Mouse (Mus musculus) ES-Bruce4 (cell line): ENCODE results near the gene Gpc3. TPM values are rescaled to one million over a fixed set of nuclear protein-coding genes. Genes with fewer than 3 reads are reported as not detected.

ENCODE experiments used
- H3K27ac ChIP-seq: 2 replicates; pipeline ENCODE4 v1.5.1; 2012; ENCODE audit warnings: low read length, inconsistent platforms; ENCODE audit not compliant: insufficient read depth
- H3K27me3 ChIP-seq: 2 replicates; pipeline ENCODE4 v1.6.1; 2012; ENCODE audit warnings: mild to moderate bottlenecking, low read length, inconsistent platforms; ENCODE audit not compliant: control insufficient read depth, poor library complexity, insufficient read depth, severe bottlenecking
- H3K36me3 ChIP-seq: 2 replicates; pipeline ENCODE4 v1.6.1; 2012; ENCODE audit warnings: inconsistent platforms, mild to moderate bottlenecking, low read length, moderate library complexity; ENCODE audit not compliant: control insufficient read depth, poor library complexity, insufficient read depth, severe bottlenecking
- H3K4me1 ChIP-seq: one replicate; pipeline ENCODE4 v1.8.1; 2011; ENCODE audit warnings: low read length; ENCODE audit not compliant: control insufficient read depth, insufficient read depth
- H3K4me3 ChIP-seq: 2 replicates; pipeline ENCODE4 v1.5.1; 2011; ENCODE audit warnings: low read depth, mild to moderate bottlenecking, low read length
- H3K9ac ChIP-seq: 2 replicates; pipeline ENCODE4 v1.6.1; 2012; ENCODE audit warnings: low read depth, mild to moderate bottlenecking, inconsistent platforms; ENCODE audit not compliant: poor library complexity, severe bottlenecking
- H3K9me3 ChIP-seq: replicated peaks from 2 replicates; pipeline ENCODE4 v1.6.1; 2012; ENCODE audit warnings: mild to moderate bottlenecking, low read length, inconsistent platforms; ENCODE audit not compliant: control insufficient read depth, poor library complexity, insufficient read depth, severe bottlenecking
- CTCF ChIP-seq: IDR thresholded peaks from one replicate; pipeline ENCODE4 v1.8.1; 2011; ENCODE audit warnings: low read depth, low read length
- EP300 ChIP-seq: IDR thresholded peaks from 2 replicates; pipeline ENCODE4 v1.6.1; 2011; ENCODE audit warnings: low read depth, low read length; ENCODE audit not compliant: insufficient read depth
- POLR2A ChIP-seq: IDR thresholded peaks from one replicate; pipeline ENCODE4 v1.8.1; 2011; ENCODE audit warnings: low read length; ENCODE audit not compliant: insufficient read depth
- polyA plus RNA-seq: library from polyadenylated mRNA; stranded (reverse); fragments of >200 nt; gene quantifications from 2 replicates; pipeline ENCODE4 v1.2.4, GENCODE M21; 2011; ENCODE audit warnings: low read depth; ENCODE audit not compliant: missing spikeins, insufficient read depth, insufficient read length

Gpc3 gene
- polyA plus RNA-seq, 1 experiment: 83.5 TPM

DNA sequence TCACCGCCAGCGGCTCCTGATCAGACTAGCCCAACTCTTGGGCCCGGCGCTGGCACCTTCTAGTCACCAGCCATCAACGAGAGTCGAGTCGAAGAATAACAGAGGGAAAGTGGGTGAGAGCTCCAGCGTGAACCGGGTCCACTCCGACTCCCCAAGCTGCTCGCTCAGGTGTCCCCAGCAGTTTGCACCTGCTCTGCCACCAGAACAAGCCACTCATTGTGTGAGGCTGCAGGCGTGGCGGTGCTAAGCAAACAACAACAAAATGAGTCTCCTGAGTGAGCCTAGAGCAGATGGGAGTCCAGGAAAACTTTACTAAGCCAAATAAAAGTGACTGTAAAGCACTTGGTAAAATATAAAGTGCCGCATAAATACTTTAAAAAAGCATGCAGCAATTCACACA, 239.5 kb downstream of the Gpc3 start:
- TF ChIP-seq EP300 (no peak), CTCF (no peak), POLR2A (no peak)
- no peak overlapping the region for H3K4me3 ChIP-seq
- no peaks in the 10 kb centered on the region for H3K36me3 ChIP-seq
- H3K4me1 ChIP-seq: no peaks in the 10 kb centered on the region
- no peak overlapping the region for H3K9ac ChIP-seq
- no peak overlapping the region for H3K27ac ChIP-seq
- H3K27me3 ChIP-seq: no peaks in the 10 kb centered on the region
- no peaks in the 10 kb centered on the region for H3K9me3 ChIP-seq

DNA sequence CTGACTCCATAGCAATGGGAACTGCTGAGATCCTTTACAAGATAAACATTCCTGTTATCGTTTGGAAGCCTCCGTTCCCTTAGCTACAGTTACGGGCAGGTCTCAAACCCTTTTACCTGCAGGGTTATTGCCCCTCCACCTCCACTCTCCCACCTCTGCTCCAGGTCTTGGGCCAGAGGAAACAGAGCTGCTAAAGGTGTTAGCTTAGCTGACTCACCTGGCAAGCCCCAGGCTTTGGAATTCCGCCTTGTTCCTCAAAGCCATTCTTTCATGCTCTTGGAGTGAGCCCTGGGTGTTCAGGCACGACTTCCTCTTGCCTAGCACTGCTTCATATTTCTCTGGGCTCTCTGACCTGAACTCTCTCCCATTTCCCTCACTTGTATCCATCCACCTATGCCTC, 241.3 kb downstream of the Gpc3 start:
- Histone ChIP-seq H3K27ac (no peak overlapping the region), H3K36me3 (no peaks in the 10 kb centered on the region), H3K9me3 (no peaks in the 10 kb centered on the region), H3K4me1 (no peaks in the 10 kb centered on the region), H3K9ac (no peak overlapping the region), H3K4me3 (no peak overlapping the region), H3K27me3 (no peaks in the 10 kb centered on the region)
- TF ChIP-seq POLR2A (no peak), EP300 (no peak), CTCF (no peak)

DNA sequence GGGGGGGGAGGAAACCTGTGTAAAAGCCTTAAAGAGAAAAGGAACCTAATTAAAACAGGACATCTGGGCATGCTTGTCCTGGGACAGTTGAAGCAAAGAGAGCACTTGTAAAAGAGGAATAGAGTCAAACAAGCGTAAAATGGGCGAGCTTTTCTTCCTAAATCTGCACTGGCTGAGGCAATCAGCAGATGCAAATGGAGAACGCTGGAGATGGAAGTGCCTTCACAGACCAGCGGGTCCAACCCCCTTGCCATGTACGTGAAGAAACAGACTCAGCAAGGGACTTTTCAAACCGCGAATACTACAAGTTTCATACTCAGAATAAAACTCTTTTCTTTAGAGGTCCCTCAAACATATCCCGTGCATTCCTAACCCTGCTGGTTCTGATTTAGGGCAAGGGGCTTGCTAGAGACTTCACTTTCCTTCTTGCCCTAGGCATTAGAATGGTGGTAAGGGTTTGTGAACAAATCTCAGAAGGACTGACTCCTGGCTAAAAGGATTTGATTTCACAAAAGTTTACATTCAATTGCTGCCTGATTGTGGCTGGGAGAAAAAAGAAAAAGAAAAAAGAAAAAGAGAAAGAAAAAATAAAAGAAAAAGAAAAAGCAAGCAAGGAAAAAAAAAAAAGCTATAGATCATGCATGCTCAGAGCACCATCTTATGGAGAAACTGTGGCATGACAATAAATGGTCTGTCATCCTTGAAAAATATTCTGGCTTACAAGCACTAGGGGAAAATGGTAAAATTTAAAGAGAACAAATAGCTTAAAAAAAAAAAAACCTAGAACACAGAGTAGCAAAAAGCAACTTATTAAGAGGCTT, 243.6 kb downstream of the Gpc3 start:
- no peaks in the 10 kb centered on the region for H3K36me3 ChIP-seq
- H3K9ac ChIP-seq: no peak overlapping the region
- TF ChIP-seq CTCF: no peak
- TF ChIP-seq POLR2A: no peak
- TF ChIP-seq EP300: no peak
- H3K4me3 ChIP-seq: no peak overlapping the region
- no peaks in the 10 kb centered on the region for H3K27me3 ChIP-seq
- no peaks in the 10 kb centered on the region for H3K4me1 ChIP-seq
- H3K27ac ChIP-seq: peak overlapping the region; percentile 32; the same call in 1 of the 2 replicates
- no peaks in the 10 kb centered on the region for H3K9me3 ChIP-seq

- Histone ChIP-seq H3K4me3 (no peak overlapping the region), H3K36me3 (no peaks in the 10 kb centered on the region)
- TF ChIP-seq CTCF: no peak
- TF ChIP-seq POLR2A: no peak
- TF ChIP-seq EP300: no peak
These were observed 244.3 kb downstream of the Gpc3 start for GRCm38 (mm10) chrX:52369304-52369937.

DNA sequence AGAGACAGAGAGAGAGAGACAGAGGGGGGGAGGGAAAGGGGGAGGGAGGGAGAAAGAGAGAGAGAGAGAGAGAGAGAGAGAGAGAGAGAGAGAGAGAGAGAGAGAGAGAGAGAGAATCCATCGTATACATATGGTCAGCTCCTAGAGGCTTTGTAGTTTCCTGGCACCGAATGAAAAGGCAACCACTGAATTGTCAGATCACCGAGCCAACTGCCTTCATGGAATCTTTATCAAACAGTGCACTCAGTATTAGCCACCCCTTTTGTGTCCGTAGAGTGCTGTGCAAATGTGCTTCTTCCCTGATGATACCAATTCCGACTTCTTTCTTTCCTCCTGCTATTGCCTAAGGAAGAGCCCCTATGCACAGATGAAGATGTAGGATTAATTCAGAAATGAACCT, 246.9 kb downstream of the Gpc3 start:
- Histone ChIP-seq H3K36me3 (no peaks in the 10 kb centered on the region), H3K4me3 (no peak overlapping the region), H3K27ac (no peak overlapping the region)

More at GRCm38 (mm10) chrX:52369304-52369937, 244.3 kb downstream of the Gpc3 start:
- no peaks in the 10 kb centered on the region for H3K4me1 ChIP-seq
- no peaks in the 10 kb centered on the region for H3K9me3 ChIP-seq
- H3K9ac ChIP-seq: no peak overlapping the region
- no peaks in the 10 kb centered on the region for H3K27me3 ChIP-seq
- H3K27ac ChIP-seq: peak overlapping the region; percentile 32; the same call in 1 of the 2 replicates

DNA sequence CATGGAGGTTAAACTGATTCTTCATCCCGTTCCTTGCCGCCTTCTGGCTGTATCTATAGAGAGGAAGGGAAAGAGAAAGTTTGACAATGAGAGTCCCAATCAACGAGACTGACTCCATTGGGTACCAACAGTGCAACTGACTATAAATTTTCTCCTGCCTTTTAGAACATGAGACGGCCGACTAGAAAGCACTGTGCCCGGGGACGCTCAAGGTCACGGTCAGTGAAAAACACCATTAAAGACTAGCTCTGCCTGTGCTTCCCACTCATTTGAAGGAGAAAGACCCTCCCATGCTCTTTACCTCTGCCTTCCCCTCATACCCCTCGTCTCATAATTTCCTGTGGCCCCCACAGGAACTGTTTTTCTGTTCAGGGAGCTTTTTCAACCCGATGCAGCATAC, 248.0 kb downstream of the Gpc3 start:
- Histone ChIP-seq H3K27ac (no peak overlapping the region), H3K27me3 (no peaks in the 10 kb centered on the region), H3K4me3 (no peak overlapping the region), H3K9ac (no peak overlapping the region), H3K4me1 (no peaks in the 10 kb centered on the region), H3K9me3 (no peaks in the 10 kb centered on the region), H3K36me3 (no peaks in the 10 kb centered on the region)
- no peak for TF ChIP-seq EP300
- no peak for TF ChIP-seq CTCF
- TF ChIP-seq POLR2A: no peak

More for the DNA sequence above, 246.9 kb downstream of the Gpc3 start:
- H3K9ac ChIP-seq: no peak overlapping the region
- H3K9me3 ChIP-seq: no peaks in the 10 kb centered on the region
- no peak for TF ChIP-seq CTCF
- TF ChIP-seq POLR2A: no peak
- no peak for TF ChIP-seq EP300
- H3K4me1 ChIP-seq: no peaks in the 10 kb centered on the region
- no peaks in the 10 kb centered on the region for H3K27me3 ChIP-seq
